Mouse (Mus musculus) CH12.LX (cell line): Measurements from ENCODE around the gene Mrpl36. TPM values are rescaled to one million over a fixed set of nuclear protein-coding genes. Genes with fewer than 3 reads are reported as not detected.

Experiments used
- DNase-seq: peaks from one replicate; pipeline ENCODE4 v3.0.0-alpha.2; 2013; ENCODE audit errors: extremely low read depth
- H3K27ac ChIP-seq: 2 replicates; pipeline ENCODE4 v1.5.1; 2012; ENCODE audit warnings: low read depth, mild to moderate bottlenecking, control low read depth, moderate library complexity; ENCODE audit not compliant: insufficient read depth
- H3K27me3 ChIP-seq: replicated peaks from 2 replicates; pipeline ENCODE3; 2012; ENCODE audit warnings: inconsistent platforms
- H3K36me3 ChIP-seq, 2 experiments: replicated peaks in 1 of 2; 2 replicates each; pipeline versions ENCODE3 to v1.6.1; 2012; ENCODE audit warnings: inconsistent platforms in 1 of 2, low read length in 1 of 2, mild to moderate bottlenecking in 1 of 2, mixed read lengths in 1 of 2, moderate library complexity in 1 of 2; ENCODE audit not compliant: control insufficient read depth in 1 of 2, insufficient read depth in 1 of 2
- H3K4me1 ChIP-seq, 2 experiments: 2 replicates each; pipeline ENCODE4 v1.6.1; 2012; ENCODE audit warnings: inconsistent platforms in 1 of 2, moderate library complexity in 1 of 2; ENCODE audit not compliant: insufficient read depth in 2 of 2, control insufficient read depth in 1 of 2
- H3K4me2 ChIP-seq: 2 replicates; pipeline ENCODE4 v1.6.1; 2012; ENCODE audit warnings: low read depth, mild to moderate bottlenecking, control low read depth; ENCODE audit not compliant: poor library complexity, insufficient read depth, severe bottlenecking
- H3K4me3 ChIP-seq, 3 experiments: fragments of 150-350 bp in 1 of 3; sonication (generic) in 1 of 3; replicated peaks in 1 of 3; 2 replicates each; pipeline versions ENCODE3 to v1.5.1; 2011 to 2012; ENCODE audit warnings: low read depth in 2 of 3, low read length in 2 of 3, mild to moderate bottlenecking in 2 of 3, moderate library complexity in 2 of 3, control low read depth in 1 of 3, improper control_type of control experiment in 1 of 3, inconsistent platforms in 1 of 3, mixed read lengths in 1 of 3; ENCODE audit not compliant: poor library complexity in 1 of 3
- H3K79me2 ChIP-seq: replicated peaks from 2 replicates; pipeline ENCODE4 v1.6.1; 2012; ENCODE audit warnings: mild to moderate bottlenecking, moderate library complexity; ENCODE audit not compliant: control insufficient read depth, poor library complexity, insufficient read depth, severe bottlenecking; ENCODE audit errors: extremely low read depth
- H3K9ac ChIP-seq: 2 replicates; pipeline ENCODE4 v1.6.1; 2012; ENCODE audit warnings: low read depth, mild to moderate bottlenecking, control low read depth, moderate library complexity; ENCODE audit not compliant: insufficient read depth
- H3K9me3 ChIP-seq: replicated peaks from 2 replicates; pipeline ENCODE3; 2012; ENCODE audit warnings: low read length, inconsistent platforms, mixed read lengths
- CHD2 ChIP-seq: IDR thresholded peaks from 2 replicates; pipeline ENCODE4 v1.6.1; 2011; ENCODE audit warnings: low read length, improper control_type of control experiment
- CTCF ChIP-seq, 2 experiments: IDR thresholded peaks in 1 of 2; conservative IDR thresholded peaks in 1 of 2; 2 replicates each; pipeline ENCODE4 v1.5.1; 2011 to 2012; ENCODE audit warnings: low read depth in 2 of 2, low read length in 2 of 2, improper control_type of control experiment in 1 of 2, inconsistent platforms in 1 of 2, mild to moderate bottlenecking in 1 of 2, moderate library complexity in 1 of 2
- E2F4 ChIP-seq: IDR thresholded peaks from 2 replicates; pipeline ENCODE4 v1.6.1; 2011; ENCODE audit warnings: low read depth, low read length, improper control_type of control experiment; ENCODE audit not compliant: insufficient replicate concordance
- EP300 ChIP-seq: IDR thresholded peaks from 2 replicates; pipeline ENCODE4 v1.6.1; 2011; ENCODE audit warnings: low read length, improper control_type of control experiment
- GABPA ChIP-seq: IDR thresholded peaks from 2 replicates; pipeline ENCODE4 v1.6.1; 2012; ENCODE audit warnings: low read depth, low read length, improper control_type of control experiment, inconsistent platforms; ENCODE audit not compliant: insufficient replicate concordance
- HCFC1 ChIP-seq: IDR thresholded peaks from 2 replicates; pipeline ENCODE4 v1.6.1; 2012; ENCODE audit warnings: low read depth, mild to moderate bottlenecking, inconsistent platforms, low read length, improper control_type of control experiment
- KAT2A ChIP-seq: IDR thresholded peaks from 2 replicates; pipeline ENCODE4 v1.6.1; 2012; ENCODE audit warnings: low read length, improper control_type of control experiment, inconsistent platforms; ENCODE audit not compliant: insufficient replicate concordance
- MAX ChIP-seq: IDR thresholded peaks from 2 replicates; pipeline ENCODE4 v1.6.1; 2011; ENCODE audit warnings: low read length, improper control_type of control experiment
- MXI1 ChIP-seq: IDR thresholded peaks from 2 replicates; pipeline ENCODE4 v1.6.1; 2011; ENCODE audit warnings: mild to moderate bottlenecking, low read depth, low read length, improper control_type of control experiment
- MYC ChIP-seq: IDR thresholded peaks from 2 replicates; pipeline ENCODE4 v1.6.1; 2011; ENCODE audit warnings: low read depth, mild to moderate bottlenecking, improper control_type of control experiment, low read length
- NELFE ChIP-seq: IDR thresholded peaks from 2 replicates; pipeline ENCODE4 v1.6.1; 2011; ENCODE audit warnings: low read depth, low read length, improper control_type of control experiment
- NRF1 ChIP-seq: IDR thresholded peaks from 2 replicates; pipeline ENCODE4 v1.6.1; 2014; ENCODE audit warnings: low read depth, mild to moderate bottlenecking, inconsistent platforms, low read length, improper control_type of control experiment, moderate library complexity
- PAX5 ChIP-seq: IDR thresholded peaks from 2 replicates; pipeline ENCODE4 v1.6.1; 2012; ENCODE audit warnings: low read length, inconsistent platforms, mixed read lengths
- POLR2AphosphoS2 ChIP-seq: IDR thresholded peaks from 2 replicates; pipeline ENCODE4 v1.6.1; 2011; ENCODE audit warnings: low read depth, low read length, improper control_type of control experiment
- RAD21 ChIP-seq: IDR thresholded peaks from 2 replicates; pipeline ENCODE4 v1.6.1; 2011; ENCODE audit warnings: low read depth, mild to moderate bottlenecking, low read length, improper control_type of control experiment, moderate library complexity
- RCOR1 ChIP-seq: conservative IDR thresholded peaks from 2 replicates; pipeline ENCODE4 v1.6.1; 2012; ENCODE audit warnings: low read depth, mild to moderate bottlenecking, inconsistent platforms, low read length, improper control_type of control experiment
- SIN3A ChIP-seq: IDR thresholded peaks from 2 replicates; pipeline ENCODE4 v1.6.1; 2012; ENCODE audit warnings: low read length, improper control_type of control experiment, inconsistent platforms
- UBTF ChIP-seq: IDR thresholded peaks from 2 replicates; pipeline ENCODE4 v1.6.1; 2012; ENCODE audit warnings: low read depth, mild to moderate bottlenecking, inconsistent platforms, low read length, improper control_type of control experiment, moderate library complexity
- USF2 ChIP-seq: conservative IDR thresholded peaks from 2 replicates; pipeline ENCODE4 v1.6.1; 2011; ENCODE audit warnings: low read depth, low read length, improper control_type of control experiment
- ZC3H11A ChIP-seq: IDR thresholded peaks from 2 replicates; pipeline ENCODE4 v1.6.1; 2012; ENCODE audit warnings: low read depth, mild to moderate bottlenecking, inconsistent platforms, low read length, improper control_type of control experiment
- ZKSCAN1 ChIP-seq: IDR thresholded peaks from 2 replicates; pipeline ENCODE4 v1.6.1; 2012; ENCODE audit warnings: low read depth, inconsistent platforms, low read length, improper control_type of control experiment, borderline replicate concordance
- dilution Hi-C: fragments of 300-500 bp; cut with MboI; formaldehyde crosslinking; loops from 2 replicates; pipeline ENCODE4 v1.14.3; 2020; ENCODE audit warnings: low sequenced_read_pairs; ENCODE audit not compliant: extremely low pct_unique_long_range_greater_than_20kb, extremely low pct_ligation_motif_present
- in situ Hi-C: fragments of 300-500 bp; cut with MboI; formaldehyde crosslinking; loops from 3 replicates; pipeline ENCODE4 v1.14.3; 2019; ENCODE audit warnings: low sequenced_read_pairs, low pct_ligation_motif_present, low pct_unique_long_range_greater_than_20kb, mixed read lengths
- polyA plus RNA-seq: library from polyadenylated mRNA; unstranded; fragments of >175 nt; gene quantifications from 2 replicates; pipeline ENCODE4 v1.2.1, GENCODE M21; 2012; ENCODE audit warnings: low read depth; ENCODE audit not compliant: insufficient read length
- total RNA-seq, 2 experiments: library from RNA; depleted of rRNA; stranded (reverse); fragments of 300-350 nt in 1 of 2; fragments of >200 nt in 1 of 2; gene quantifications; 2 replicates each; pipeline ENCODE4 v1.2.3; 2012 to 2014

Mrpl36 gene
- total and polyA plus RNA-seq, 3 experiments, result 102 to 220 (median 133) TPM

DNA sequence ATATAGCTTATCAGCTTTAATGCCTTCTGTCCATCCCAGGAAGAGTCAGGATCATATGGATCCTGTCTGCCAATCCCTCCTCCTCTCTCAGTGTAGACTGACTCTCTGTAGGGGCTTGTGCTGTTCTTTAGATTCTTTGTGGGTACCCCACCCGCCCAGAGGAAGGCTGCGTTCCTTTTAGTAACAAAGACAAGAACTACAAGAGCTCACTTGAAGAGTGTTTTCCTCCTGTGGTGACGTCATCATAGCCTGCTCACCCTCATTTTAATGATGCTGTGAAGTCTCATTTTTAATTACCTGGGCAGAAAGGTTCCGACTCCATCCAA is 22.3 kb upstream of the Mrpl36 start:
- H3K4me2 ChIP-seq, result no peak overlapping the region
- dilution Hi-C loops, result no loop called here

GRCm38 (mm10) chr13:73306430-73306829 is 21.9 kb upstream of the Mrpl36 start:
- dilution Hi-C loops (no loop called here), in situ Hi-C loops (loop anchor here (5.0 to 25.0 kb wide), 2 partner anchors 54 to 219 kb away; no protein-coding TSS in a partner anchor)
- Histone ChIP-seq H3K27me3 (no peaks in the 10 kb centered on the region), H3K9me3 (no peaks in the 10 kb centered on the region), H3K4me2 (no peak overlapping the region), H3K36me3 (no peaks in the 10 kb centered on the region), H3K4me3 (no peak overlapping the region), H3K79me2 (no peaks in the 10 kb centered on the region), H3K4me1 (peaks cover 11 to 43% of the 10 kb centered on the region in 2 experiments), H3K9ac (no peak overlapping the region), H3K27ac (no peak overlapping the region)
- no peak for DNase-seq
- no peak for TF ChIP-seq SIN3A
- no peak for TF ChIP-seq MAX
- no peak for TF ChIP-seq USF2

More for the DNA sequence above, 22.3 kb upstream of the Mrpl36 start:
- in situ Hi-C loops, result loop anchor here (5.0 to 25.0 kb wide), 2 partner anchors 54 to 219 kb away; no protein-coding TSS in a partner anchor
- Histone ChIP-seq H3K4me3 (no peak overlapping the region), H3K79me2 (no peaks in the 10 kb centered on the region), H3K4me1 (peaks cover 11 to 43% of the 10 kb centered on the region in 2 experiments), H3K36me3 (no peaks in the 10 kb centered on the region), H3K27me3 (no peaks in the 10 kb centered on the region), H3K9ac (no peak overlapping the region), H3K9me3 (no peaks in the 10 kb centered on the region), H3K27ac (no peak overlapping the region)
- no peak for DNase-seq
- no peak for TF ChIP-seq USF2
- TF ChIP-seq MXI1, result no peak
- TF ChIP-seq RAD21, result no peak
- no peak for TF ChIP-seq ZC3H11A
- no peak for TF ChIP-seq POLR2AphosphoS2
- no peak for TF ChIP-seq PAX5
- TF ChIP-seq UBTF, result no peak
- no peak for TF ChIP-seq KAT2A
- no peak for TF ChIP-seq GABPA
- TF ChIP-seq NELFE, result no peak
- TF ChIP-seq CHD2, result no peak
- TF ChIP-seq EP300, result no peak
- no peak for TF ChIP-seq CTCF (conservative IDR thresholded peaks at IDR 0.05 in 1 of 2, IDR thresholded peaks at IDR 0.05 in 1 of 2; ENCODE audit: low read depth in 2 of 2, low read length in 2 of 2)
- TF ChIP-seq HCFC1, result no peak
- no peak for TF ChIP-seq MYC
- no peak for TF ChIP-seq E2F4
- TF ChIP-seq RCOR1, result no peak
- TF ChIP-seq ZKSCAN1, result no peak
- no peak for TF ChIP-seq NRF1
- TF ChIP-seq SIN3A, result no peak
